Mouse (Mus musculus) lung, postnatal 0 days (tissue): ENCODE data around the gene Map3k10. TPM values are rescaled to one million over a fixed set of nuclear protein-coding genes. Genes with fewer than 3 reads are reported as not detected.
A peak's percentile ranks its signal among the peaks of the same experiment; 100 is the strongest.

Source experiments
- ATAC-seq: fragments of 200-750 bp; cut with Nextera tagmentation; 2 replicates; pipeline ENCODE4 v1.8.0; 2017; ENCODE audit warnings: moderate library complexity
- DNase-seq: peaks from one replicate; pipeline ENCODE4 v3.0.0-alpha.2; 2016; ENCODE audit warnings: low spot score
- H3K27ac ChIP-seq: fragments of 300-500 bp; sonication (generic); 2 replicates; pipeline ENCODE4 v1.5.1; 2014; ENCODE audit warnings: antibody characterized with exemption, mild to moderate bottlenecking, low read length, mixed read lengths
- H3K27me3 ChIP-seq: fragments of 300-500 bp; sonication (generic); replicated peaks from 2 replicates; pipeline ENCODE4 v1.6.1; 2014; ENCODE audit warnings: low read length, mixed read lengths; ENCODE audit not compliant: insufficient read depth
- H3K36me3 ChIP-seq: fragments of 300-500 bp; sonication (generic); 2 replicates; pipeline ENCODE4 v1.6.1; 2014; ENCODE audit warnings: low read length, mixed read lengths; ENCODE audit not compliant: insufficient read depth
- H3K4me1 ChIP-seq: fragments of 300-500 bp; sonication (generic); 2 replicates; pipeline ENCODE4 v1.6.1; 2014; ENCODE audit warnings: antibody characterized with exemption, low read depth, low read length, mixed read lengths; ENCODE audit not compliant: insufficient read depth
- H3K4me2 ChIP-seq: fragments of 300-500 bp; sonication (generic); replicated peaks from 2 replicates; pipeline ENCODE4 v1.6.1; 2014; ENCODE audit warnings: low read depth, mild to moderate bottlenecking, low read length, moderate library complexity, mixed read lengths
- H3K4me3 ChIP-seq: fragments of 300-500 bp; sonication (generic); 2 replicates; pipeline ENCODE4 v1.5.1; 2014; ENCODE audit warnings: low read depth, low read length
- H3K9ac ChIP-seq: fragments of 300-500 bp; sonication (generic); replicated peaks from 2 replicates; pipeline ENCODE4 v1.6.1; 2014; ENCODE audit warnings: low read depth, mild to moderate bottlenecking
- H3K9me3 ChIP-seq: fragments of 300-500 bp; sonication (generic); 2 replicates; pipeline ENCODE4 v1.6.1; 2016; ENCODE audit warnings: low read length, mixed read lengths
- CTCF ChIP-seq: IDR thresholded peaks from 2 replicates; pipeline ENCODE4 v1.5.1; 2016; ENCODE audit warnings: antibody characterized with exemption, mild to moderate bottlenecking
- EP300 ChIP-seq: IDR thresholded peaks from 2 replicates; pipeline ENCODE4 v1.6.1; 2016; ENCODE audit warnings: antibody characterized with exemption, mild to moderate bottlenecking, control low read depth
- WGBS: fragments of 180-500 bp; shearing (Covaris S2); extraction: QIAGEN DNeasy Blood & Tissue Kit; methylation state at CpG from one replicate; pipeline ENCODE4 v1.1.7; 2014; 5-methylcytosine and 5-hydroxymethylcytosine counted together
- polyA plus RNA-seq: library from polyadenylated mRNA; unstranded; fragments of >200 nt; fragmentation: Nextera tagmentation; extraction: Ambion mirVana; gene quantifications from 2 replicates; pipeline ENCODE4 v1.2.1, GENCODE M21; 2015

Map3k10 gene
- polyA plus RNA-seq, 1 experiment from 2014 or later = 4.9 TPM

DNA sequence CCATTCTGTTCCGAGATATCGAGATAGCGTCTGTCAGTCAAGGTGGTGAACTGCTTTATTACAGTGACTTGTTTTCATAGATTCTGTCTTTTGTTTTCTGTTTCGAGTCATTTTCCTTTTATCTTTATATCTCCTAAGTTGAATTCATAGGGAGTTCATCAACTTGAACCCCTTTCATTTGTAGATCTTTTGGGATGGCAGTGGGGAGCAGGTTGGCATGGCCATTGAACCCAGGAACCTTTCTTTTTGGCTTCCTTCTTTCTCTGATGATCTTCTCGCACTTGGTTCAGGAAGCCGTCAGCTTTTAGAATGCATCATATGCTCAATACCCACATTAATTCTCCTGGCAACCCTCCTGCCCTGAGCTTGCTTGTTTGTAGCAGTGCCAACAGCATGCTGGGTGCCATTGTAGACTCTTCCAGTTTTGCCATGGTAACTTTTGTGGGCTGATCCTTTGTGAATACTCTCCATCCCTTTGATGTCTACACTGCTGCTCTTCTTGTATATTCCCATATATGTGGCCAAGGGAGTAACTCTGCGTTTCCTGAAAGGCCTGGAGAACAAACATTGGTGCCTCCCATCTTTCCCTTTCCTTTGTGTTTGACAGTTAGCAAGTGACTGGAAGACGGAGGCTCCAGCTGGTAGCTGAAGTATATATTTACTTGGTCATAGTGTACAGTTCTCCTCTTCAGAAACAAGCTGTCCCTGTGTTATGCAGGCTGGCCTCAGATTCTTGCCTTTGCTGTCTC lies 60.5 kb downstream of the Map3k10 start:
- Histone ChIP-seq H3K9ac (no peak overlapping the region), H3K4me3 (no peak overlapping the region), H3K27me3 (no peaks in the 10 kb centered on the region), H3K4me2 (no peak overlapping the region), H3K4me1 (no peaks in the 10 kb centered on the region), H3K27ac (no peak overlapping the region), H3K9me3 (no peaks in the 10 kb centered on the region), H3K36me3 (peaks cover 40% of the 10 kb centered on the region; the same call in 1 of the 2 replicates)
- 62% methylated on average over 8 of the region's 8 CpGs for WGBS
- TF ChIP-seq CTCF (no peak), EP300 (peak; percentile 53)
- ATAC-seq = peak; percentile 66
- DNase-seq = peak; percentile 55

DNA sequence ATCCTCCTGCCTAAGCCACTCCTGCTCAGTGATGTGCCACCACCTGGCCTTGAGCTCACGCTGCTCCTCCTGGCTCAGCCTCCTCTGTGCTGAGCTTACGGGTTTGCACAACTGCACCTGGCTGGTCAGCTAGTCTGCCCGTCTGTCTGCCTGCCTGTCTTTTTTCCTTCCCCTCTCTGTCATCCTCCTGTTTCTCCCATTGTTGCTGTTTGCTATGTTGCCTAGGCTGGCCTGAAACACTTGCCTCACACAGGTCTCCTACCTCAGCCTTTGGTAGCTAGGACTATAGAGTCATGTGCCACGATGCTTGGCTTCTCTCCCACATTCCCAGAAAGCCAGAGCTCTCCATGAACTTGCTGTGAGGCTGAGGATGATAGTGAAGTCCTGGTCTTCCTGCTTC lies 61.5 kb downstream of the Map3k10 start:
- Histone ChIP-seq H3K27me3 (no peaks in the 10 kb centered on the region), H3K27ac (no peak overlapping the region), H3K9ac (no peak overlapping the region), H3K4me2 (no peak overlapping the region), H3K4me1 (0 out of 2 replicates have a peak, but pooled peaks cover 2% of the 10 kb centered on the region), H3K36me3 (peaks cover 34% of the 10 kb centered on the region; the same call in 1 of the 2 replicates), H3K9me3 (no peaks in the 10 kb centered on the region), H3K4me3 (no peak overlapping the region)
- TF ChIP-seq CTCF = no peak
- no peak for TF ChIP-seq EP300
- DNase-seq (no peak), ATAC-seq (no peak)
- WGBS = 80% methylated on average over 4 of the region's 4 CpGs

DNA sequence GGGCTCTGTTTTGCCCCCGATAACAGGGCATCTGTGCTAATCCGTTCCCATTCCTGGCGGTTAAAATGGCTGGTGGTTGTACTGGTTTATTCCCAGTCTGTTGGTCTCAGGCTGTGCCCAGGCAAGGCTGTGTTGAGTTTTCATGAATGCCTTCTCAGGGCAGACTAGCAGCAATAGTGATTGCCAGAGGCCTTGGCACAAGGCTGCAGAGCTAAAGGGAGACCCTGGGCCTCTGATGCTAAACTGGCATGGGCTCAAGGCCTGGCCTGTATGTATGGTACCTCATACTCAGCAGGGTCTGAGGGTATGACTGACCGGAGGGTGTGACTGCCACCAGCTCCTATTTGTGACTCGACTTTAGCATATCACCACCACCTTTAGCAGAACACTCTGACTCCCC lies 63.5 kb downstream of the Map3k10 start:
- H3K27ac ChIP-seq = no peak overlapping the region
- ATAC-seq (no peak), DNase-seq (no peak)
- H3K4me3 ChIP-seq = no peak overlapping the region
- peaks cover 18% of the 10 kb centered on the region; the same call in 1 of the 2 replicates for H3K36me3 ChIP-seq
- no peak overlapping the region for H3K4me2 ChIP-seq
- TF ChIP-seq EP300 = no peak
- TF ChIP-seq CTCF = no peak
- WGBS = 92% methylated on average over 5 of the region's 5 CpGs
- H3K9ac ChIP-seq = no peak overlapping the region
- no peaks in the 10 kb centered on the region for H3K27me3 ChIP-seq
- peaks cover 20% of the 10 kb centered on the region; the same call in 1 of the 2 replicates for H3K4me1 ChIP-seq
- H3K9me3 ChIP-seq = no peaks in the 10 kb centered on the region

DNA sequence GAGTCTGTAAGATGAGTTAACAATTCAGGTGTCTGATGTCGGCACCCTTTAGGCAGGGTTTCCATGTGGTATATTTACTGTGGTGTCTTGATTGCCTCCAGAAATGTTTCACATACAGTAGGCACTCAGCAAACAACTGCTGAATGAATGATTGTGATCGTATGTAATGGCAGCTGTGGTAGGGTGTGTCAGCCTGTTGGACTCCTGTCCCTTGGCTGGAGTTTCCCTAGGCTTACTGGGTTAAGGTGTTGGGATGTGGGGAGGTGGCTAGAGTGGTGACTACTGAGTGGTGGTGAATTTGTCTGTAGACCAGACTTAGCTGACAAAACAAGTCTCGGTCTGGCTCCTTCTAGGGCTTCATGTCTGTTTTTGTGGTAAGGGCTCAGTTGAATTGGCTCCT lies 64.0 kb downstream of the Map3k10 start:
- no peak overlapping the region for H3K9ac ChIP-seq
- no peaks in the 10 kb centered on the region for H3K27me3 ChIP-seq
- TF ChIP-seq EP300 = no peak
- TF ChIP-seq CTCF = no peak
- no peaks in the 10 kb centered on the region for H3K9me3 ChIP-seq
- WGBS = 88% methylated on average over 3 of the region's 3 CpGs
- no peak overlapping the region for H3K27ac ChIP-seq
- ATAC-seq (no peak), DNase-seq (no peak)
- no peak overlapping the region for H3K4me2 ChIP-seq
- peaks cover 18% of the 10 kb centered on the region; the same call in 1 of the 2 replicates for H3K36me3 ChIP-seq
- H3K4me3 ChIP-seq = no peak overlapping the region
- H3K4me1 ChIP-seq = peaks cover 25% of the 10 kb centered on the region; the same call in 1 of the 2 replicates

DNA sequence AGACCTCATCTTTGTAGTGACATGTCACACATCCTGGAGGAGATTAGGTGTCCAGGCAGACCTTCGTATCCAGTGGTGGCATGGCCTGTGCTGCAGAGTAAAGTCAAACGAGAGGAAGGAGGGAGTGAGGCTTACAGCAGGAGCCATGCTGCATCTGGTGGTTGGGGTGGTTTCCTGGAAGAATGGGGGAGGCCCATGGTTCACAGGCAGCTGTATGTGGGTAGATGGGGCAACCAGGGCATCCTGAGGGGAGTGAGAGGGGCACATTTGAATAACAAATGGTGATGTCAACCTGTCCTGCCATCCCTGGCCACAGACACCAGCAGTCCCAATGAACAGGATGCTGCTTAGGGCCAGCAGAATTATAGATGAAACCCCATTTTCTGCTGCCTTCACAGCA lies 64.7 kb downstream of the Map3k10 start:
- no peak for ATAC-seq
- Histone ChIP-seq H3K4me3 (no peak overlapping the region), H3K27ac (no peak overlapping the region)

DNA sequence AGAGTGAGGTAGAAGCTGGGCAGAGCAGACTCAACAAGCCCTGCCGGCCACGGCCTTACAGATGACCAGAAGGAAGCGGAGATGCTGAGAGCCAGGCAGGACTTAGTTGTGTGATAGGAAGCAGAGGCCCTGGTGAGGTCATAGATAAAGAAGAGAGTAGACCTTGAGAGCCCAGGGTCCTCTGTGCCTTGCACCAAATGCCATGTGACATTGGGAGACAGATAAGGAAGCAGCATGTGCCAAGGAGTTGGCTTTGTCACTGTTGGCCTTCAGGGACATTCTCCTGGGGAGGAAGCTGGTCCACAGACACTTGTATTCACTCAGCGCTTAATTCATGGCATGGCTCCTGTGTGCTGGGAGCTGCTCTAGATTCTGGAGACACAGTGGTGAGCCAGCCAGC lies 65.1 kb downstream of the Map3k10 start:
- Histone ChIP-seq H3K27ac (no peak overlapping the region), H3K4me2 (no peak overlapping the region), H3K4me3 (no peak overlapping the region), H3K36me3 (peaks cover 18% of the 10 kb centered on the region; the same call in 1 of the 2 replicates), H3K9ac (no peak overlapping the region), H3K4me1 (peaks cover 28% of the 10 kb centered on the region; the same call in 1 of the 2 replicates), H3K27me3 (no peaks in the 10 kb centered on the region), H3K9me3 (no peaks in the 10 kb centered on the region)
- ATAC-seq = no peak
- DNase-seq = no peak
- WGBS = 93% methylated on average over 4 of the region's 4 CpGs
- TF ChIP-seq EP300 = no peak
- TF ChIP-seq CTCF = no peak

More for the DNA sequence above, 64.7 kb downstream of the Map3k10 start:
- TF ChIP-seq CTCF = no peak
- TF ChIP-seq EP300 = no peak
- Histone ChIP-seq H3K4me1 (peaks cover 28% of the 10 kb centered on the region; the same call in 1 of the 2 replicates), H3K9me3 (no peaks in the 10 kb centered on the region), H3K36me3 (peaks cover 18% of the 10 kb centered on the region; the same call in 1 of the 2 replicates), H3K27me3 (no peaks in the 10 kb centered on the region), H3K4me2 (no peak overlapping the region), H3K9ac (no peak overlapping the region)
- WGBS = 79% methylated on average over 2 of the region's 2 CpGs
- no peak for DNase-seq
